Mouse (Mus musculus) R1 (cell line): Measurements from ENCODE around the gene Gm49673.
"Not testable (repeated sequence)": the region's sequence is repeated elsewhere in the genome, so short reads cannot be mapped to it uniquely, and the experiment has no call there.

Experiments used
- DNase-seq: peaks from one replicate; pipeline ENCODE4 v3.0.0-alpha.2; 2018; ENCODE audit warnings: low read depth, low spot score

Gene Gm49673

DNA sequence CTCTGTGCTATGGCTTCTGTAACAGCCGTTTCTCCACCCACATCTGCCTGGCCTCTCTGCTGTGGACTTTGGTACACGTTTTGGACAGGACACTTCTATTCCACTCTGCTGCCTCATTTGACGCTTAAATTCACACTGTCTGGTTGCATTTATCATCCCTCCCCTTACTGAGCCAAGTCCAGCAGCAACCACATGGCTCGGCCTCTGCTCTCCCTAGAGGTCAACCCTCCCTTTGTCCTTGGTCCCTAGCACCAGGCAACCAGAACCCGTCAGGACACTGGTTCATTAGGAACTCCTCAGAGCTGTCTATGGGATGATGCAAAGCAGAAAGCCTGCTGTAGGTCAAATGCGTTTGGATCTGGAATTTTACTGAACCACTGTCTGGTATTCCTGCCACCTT lies 16.7 kb downstream of the Gm49673 start:
- not testable (repeated sequence) for DNase-seq

DNA sequence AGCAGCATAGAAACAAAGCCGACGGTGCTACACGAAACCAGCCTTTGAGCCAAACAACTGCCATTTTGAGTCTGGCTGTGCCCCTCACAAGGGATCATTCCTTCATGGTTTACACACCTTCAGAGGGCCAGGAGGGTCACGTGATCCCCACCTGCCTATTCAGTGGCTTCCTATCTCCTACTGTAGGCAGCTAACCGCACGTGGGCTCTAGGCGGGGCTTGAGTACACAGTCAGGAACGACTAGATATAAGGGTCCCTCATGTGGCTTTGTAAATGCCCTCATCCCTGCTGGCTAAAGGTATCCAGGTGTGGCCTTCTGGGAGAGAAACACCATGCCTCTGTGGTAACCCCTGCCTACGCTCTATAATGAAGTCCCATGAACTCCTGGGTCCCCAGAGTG lies 18.0 kb downstream of the Gm49673 start:
- DNase-seq, result not testable (repeated sequence)

DNA sequence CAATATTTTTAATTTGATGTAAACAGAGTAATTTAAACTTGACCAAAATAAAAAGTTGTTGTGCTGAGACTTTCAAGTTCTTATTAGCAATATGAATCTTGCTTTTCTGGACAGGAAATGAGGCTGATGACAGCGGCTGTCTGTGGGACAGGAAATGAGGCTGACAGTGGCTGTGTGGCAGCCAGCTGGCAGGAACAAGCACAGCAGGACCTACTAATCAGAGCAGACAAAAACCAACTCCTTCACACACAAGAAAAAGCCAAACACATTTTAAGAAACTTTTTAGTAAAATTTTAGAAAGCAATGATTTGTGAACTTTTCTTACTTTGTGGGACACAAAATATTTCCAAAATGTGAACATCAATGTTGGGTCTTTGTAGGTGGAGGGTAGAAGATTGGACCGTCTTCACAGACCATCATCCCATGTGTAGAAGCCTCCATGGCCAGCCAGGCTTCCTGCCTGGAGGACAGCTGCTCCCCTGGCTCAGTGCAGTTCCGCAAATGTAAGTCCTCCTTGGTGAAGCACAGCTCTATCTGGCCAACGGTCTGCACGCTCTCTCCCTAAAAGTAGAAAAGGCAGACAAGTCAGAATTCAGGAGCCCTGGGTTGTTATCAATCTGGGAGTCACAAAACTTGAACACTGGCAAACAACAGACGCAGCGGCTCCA lies 19.1 kb downstream of the Gm49673 start:
- DNase-seq, result not testable (repeated sequence)

DNA sequence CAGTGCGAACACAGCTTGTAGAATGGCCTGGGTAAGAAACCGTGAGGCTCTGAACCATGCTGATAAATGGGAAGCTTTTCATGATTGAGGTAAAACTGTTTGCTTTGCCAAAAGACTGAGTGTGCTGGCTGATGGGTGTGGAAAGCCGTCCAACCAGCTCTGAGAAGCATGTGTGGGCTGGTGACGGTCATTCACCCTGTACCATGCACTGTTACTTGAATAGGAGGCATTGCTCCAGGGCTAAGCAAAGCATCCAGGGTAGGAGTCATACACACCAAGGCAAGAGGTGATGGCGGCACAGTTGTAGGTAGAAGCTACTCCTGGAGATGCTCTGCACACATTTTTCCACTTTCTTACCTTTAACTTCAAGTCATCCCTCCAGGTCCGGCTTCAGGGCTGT lies 23.0 kb downstream of the Gm49673 start:
- DNase-seq, result not testable (repeated sequence)

DNA sequence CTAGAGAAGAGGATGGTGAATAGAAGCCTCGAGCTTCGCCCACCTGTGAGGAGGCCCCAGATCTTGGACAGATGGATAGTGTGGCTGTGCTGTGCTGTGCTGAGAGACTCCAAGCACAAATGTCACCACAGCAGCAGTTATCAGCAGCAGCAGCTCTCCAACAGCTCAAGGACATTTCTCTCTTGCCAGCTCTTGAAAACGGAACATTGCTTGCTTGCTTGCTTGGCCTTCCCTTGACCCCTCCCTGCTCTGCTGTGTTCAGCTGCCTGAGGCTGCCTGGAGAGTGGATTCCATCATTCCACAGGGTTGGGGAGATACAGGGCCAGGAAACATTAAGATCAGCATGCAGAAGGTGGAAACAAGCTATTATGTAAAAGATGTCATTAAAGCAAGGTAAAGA lies 24.6 kb downstream of the Gm49673 start:
- DNase-seq, result not testable (repeated sequence)

DNA sequence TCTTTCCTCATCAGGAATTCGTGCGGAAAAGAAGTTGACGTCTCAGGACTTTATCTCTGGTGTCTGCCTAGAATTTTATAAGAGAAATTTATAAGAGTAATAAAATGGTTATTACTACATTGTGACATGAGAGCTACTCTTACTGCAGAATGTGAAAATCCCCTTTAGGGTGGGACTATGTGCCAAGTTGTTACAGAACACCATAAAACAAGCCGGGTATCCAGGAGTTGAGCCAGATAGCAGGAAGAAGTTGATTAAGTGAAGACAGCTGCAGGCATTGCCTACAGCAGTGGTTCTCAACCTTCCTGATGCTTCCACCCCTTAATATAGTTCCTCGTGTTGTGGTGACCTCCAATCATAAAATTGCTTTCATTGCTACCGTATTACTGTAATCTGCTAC lies 30.7 kb downstream of the Gm49673 start:
- DNase-seq, result not testable (repeated sequence)

DNA sequence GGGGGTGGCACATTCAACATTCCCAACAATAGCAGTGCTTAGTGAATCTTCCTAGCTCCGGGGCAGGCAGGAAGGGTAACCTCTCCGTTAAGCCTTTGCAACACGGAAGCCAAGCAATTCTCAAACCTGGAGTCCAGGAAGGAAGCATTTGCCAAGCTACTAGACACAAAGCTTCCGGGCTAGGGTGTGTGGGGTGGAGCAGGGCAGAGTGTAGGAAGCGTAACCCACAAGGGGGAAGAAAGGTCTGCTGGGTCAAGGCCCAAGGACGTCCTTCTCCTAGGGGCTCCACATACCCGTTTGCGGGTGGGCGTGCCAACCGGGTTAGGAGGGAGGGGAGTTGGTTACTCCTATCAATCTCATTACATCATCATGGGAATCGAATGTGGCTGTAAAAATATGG lies 31.2 kb downstream of the Gm49673 start:
- not testable (repeated sequence) for DNase-seq

DNA sequence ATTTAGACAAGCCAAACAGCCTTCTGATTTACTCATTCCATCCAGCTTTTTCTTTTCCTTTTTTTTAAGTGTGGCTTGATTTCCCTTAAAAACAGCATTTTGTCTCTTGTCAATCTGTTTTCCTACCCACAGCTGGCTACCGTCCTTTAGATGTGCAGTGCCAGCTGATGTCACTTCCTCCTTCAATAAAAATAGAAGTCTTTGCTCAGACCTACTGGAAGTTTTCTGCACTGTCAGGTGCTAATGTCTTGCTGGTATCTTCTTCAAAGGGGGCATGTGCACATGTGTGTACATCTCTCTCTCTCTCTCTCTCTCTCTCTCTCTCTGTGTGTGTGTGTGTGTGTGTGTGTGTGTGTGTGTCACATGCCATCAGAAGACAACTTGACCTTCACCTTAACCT lies 35.4 kb downstream of the Gm49673 start:
- DNase-seq, result not testable (repeated sequence)

DNA sequence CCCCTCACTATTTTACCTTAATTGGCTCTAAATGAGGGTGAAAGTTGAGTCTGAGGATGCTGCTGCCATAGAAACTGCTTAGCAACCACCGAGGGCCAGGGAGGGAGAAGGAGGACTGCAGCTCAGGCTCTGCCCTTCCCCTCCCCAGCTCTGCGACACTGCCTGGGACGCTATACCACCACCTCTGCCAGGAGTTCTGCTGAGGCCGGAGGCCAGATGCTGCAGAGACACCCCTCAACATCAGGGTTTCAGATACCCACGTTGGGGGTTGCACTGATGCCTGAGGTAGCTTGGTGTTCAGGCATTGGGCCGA lies 46.3 kb downstream of the Gm49673 start:
- not testable (repeated sequence) for DNase-seq

DNA sequence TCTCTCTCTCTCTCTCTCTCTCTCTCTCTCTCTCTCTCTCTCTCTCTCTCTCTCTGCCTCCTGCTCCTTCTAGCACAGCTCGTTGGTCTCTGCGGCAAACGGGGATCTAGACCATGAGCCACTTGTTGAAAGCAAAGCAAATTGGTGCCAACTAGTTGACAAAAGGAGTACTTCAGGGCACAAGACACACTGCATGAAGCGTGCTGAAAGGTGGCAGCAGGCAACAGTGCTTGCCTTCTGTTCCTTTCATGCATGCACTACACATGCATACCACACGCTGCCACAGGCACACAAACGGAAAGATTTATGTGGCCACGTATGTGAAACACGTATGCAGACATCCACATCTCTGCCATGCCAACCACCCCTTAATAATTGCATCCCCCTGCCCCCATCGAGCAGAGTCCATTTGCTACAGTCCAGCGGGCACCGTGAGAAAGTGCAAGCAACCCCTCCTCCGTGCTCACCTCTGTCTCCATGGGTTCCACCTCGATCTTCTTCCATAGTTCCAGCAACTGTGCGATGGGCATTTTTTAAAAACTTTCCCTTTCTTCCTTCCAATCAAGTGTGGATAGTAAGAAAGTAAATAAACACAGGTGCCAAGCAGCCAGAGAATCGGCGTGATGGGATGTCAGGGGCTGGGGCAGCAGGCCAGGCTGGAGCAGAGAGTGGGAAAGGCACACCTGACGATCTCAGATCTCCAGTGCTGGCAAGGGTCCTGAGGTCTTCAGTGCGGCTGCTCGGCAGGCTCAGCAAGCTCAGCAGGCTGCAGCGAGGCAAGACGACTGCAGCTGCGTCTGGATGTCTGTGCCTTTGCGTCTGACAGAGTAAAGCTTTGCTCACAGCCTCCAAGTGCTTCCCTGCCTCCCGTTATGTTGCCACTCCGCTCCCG lies 46.9 kb downstream of the Gm49673 start:
- not testable (repeated sequence) for DNase-seq

DNA sequence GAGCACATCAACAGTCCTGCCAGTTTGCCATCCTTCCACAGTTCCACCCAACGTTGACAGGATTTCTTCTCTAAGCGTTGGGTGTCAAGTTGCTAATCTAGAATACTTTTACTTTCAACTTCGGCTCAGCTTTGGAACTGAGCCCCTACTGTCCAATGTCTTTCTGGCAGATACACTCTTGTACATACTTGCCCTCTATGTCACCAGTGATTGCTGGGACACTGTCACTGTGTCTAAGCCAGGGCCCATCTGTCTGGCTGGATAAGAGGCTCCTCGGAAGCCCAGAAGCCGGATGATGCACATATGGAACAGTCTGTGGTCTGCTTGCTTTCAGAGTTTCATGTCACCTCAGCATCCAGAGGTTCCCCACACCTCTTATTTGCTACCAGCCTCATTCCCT lies 51.4 kb downstream of the Gm49673 start:
- DNase-seq, result not testable (repeated sequence)

DNA sequence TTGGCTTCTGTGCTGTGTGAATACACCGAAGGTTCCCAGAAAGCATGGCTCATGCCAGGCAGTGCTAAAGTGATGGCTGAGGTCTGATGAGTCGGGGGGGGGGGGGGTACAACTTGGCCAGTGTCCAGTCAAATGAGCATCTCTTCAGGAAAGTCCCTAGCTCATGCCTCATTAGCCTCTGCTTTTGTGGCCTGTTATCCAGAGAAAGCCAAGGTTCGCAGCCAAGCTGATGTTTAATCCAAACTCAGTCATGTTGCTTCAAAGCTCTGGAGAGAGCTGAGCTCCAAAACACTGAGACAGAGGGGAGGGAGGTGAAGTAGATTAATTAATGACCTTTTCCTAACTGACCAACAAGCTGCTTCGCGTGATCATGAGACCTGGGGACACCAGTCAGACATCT lies 51.9 kb downstream of the Gm49673 start:
- DNase-seq, result not testable (repeated sequence)

DNA sequence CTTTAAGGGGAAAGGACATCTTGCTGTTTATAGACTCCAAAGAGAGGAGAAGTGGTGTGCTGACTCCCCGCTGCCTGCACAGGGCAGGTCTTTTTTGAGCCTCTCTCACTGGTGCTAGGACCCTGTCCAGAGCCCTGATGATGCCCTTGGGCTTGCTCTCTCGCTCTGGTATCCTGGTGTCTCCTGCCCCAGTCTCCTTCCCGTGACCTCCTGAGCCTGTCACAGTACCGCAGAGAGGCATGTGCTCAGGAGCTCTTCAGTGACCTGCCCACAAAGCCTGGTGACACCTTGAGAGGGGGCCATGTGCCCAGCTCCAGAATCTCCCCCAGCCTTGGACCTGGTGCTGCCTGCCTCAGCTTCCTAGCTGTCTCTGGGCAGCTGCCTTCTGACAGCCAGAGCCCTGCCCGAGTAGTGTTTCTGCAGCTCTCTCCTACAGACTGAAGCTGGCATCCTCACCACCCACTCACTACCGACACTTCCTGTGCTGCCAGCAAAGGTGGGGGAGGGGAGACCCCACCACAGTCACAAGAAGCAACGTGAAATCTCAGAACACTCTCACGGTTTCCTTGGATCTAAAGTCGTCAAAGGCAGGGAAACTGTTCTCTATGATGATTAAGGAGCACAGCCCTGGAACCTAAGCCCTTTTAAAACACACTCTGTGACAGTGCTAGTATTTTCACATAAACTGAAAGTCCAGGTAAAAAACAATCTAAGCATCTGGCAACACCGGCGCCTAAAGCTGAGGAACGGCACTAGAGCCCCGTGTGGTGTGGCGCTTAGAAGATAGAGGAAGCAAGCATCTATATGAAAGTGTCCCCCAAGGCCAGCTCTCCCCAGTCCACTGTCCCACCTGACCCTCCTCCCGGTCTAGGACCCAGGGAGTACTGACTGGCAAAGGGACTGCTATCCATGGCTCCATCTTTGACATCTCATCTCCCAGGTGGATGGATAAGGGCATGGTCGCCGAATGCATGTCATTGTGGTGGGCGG lies 54.8 kb downstream of the Gm49673 start:
- DNase-seq, result not testable (repeated sequence)

DNA sequence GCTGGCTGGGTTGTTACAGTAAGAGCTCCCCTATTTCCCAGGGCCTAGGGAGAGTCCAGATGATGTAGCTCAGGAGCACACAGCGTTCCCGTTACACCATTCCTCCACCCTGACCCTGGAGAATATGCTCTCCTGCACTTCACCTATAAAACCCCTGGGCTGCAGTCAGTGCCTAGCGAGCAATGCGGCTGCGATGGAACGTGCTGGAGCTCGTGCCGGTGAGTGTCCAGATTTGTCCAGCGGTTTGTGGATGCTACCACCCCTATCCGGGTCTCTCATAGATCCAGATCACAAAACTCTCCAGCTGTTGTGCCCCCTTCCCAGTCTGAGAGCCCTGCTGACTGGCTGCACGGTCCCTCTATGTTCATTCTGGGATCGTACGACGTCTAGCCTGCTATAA lies 56.3 kb downstream of the Gm49673 start:
- DNase-seq, result not testable (repeated sequence)

DNA sequence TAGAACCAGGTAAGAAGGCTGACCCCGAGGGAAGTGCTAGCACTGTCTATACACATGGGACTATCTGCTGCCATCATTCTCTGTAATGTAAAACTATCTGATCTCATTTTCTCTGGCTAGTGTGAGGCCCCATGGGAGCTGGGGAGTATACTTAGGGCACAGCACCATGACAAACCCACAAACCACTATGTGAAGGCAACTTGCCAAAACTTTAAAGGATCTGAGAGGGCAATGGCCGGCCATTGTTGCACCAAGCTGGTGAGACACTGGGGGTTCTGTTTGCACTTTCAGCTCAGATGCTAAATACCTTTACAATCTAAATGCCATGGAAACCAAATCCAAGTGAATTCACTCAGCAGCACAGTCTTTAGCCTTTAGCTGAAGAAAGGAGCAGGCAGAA lies 77.7 kb downstream of the Gm49673 start:
- not testable (repeated sequence) for DNase-seq

DNA sequence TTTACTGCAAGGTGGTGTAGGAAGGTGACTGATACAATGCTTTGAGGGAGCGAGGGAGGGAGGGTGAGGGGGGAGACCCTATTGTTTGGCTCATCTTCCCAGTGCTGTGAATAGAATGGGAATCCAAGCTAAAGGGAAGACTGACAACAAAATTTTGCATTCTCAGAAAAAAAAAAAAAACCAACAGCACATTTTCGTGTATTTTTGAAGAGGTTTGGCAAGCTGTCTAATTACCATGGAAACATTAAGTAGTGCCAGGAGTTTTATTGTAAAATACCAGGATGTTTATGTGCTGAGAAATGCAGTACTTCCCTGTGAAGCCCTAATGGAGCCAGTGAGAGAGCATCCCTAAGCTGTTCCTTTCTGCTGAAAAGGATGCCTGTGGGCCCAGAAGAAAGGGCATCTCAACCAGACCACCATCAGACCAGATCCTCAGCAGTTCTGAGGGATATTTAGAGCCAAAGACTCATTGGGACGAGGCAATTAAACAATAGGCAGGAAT lies 90.9 kb downstream of the Gm49673 start:
- not testable (repeated sequence) for DNase-seq

DNA sequence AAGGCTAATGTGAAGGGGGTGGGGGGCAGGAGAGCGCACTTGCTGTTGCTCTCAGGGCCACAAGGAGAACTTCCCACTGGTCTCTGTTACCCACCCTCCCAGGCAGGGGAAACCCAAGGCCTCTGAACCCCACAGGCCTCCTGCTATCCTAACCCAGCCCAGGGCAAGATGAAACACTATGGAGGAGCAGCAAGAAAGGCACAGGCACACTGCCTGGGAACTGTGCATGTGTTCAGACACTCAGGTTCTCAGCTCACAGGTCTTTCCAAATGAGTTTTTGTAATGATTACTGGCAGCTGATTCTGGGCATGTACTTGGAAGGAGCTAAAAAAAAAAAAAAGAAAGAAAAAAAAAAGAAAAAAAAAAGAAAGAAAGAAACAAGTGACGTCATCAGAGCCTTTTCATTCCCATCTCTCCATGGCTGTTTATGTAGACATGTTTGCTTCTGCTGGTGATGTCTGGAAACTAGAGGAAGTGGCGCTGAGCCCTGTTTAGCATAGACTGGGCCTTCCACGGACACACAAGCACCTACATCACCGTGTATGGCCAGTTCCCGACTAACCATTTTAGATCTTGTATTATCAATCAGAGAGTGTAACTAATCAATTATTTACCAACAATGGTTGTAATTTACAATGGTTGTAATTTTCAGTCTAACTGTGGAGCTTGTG lies 91.5 kb downstream of the Gm49673 start:
- not testable (repeated sequence) for DNase-seq

DNA sequence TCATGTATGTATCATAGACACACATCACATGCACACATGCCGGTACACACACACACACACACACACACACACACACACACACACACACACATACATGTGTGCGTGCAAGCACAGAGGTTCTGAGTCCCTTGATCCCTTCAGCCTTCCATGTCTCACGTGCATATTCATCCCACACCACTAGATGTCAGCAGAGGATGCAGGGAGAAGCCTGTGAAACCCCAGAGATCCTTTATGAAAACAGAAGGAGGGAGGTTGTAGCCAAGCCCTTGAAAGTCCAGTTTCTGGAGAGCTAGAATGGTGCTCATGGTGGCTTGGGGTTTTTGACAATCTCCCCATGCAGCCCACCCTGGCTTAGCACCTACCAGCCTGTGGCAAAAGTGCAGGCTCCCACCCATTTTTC lies 96.3 kb downstream of the Gm49673 start:
- peak; percentile 18 for DNase-seq

DNA sequence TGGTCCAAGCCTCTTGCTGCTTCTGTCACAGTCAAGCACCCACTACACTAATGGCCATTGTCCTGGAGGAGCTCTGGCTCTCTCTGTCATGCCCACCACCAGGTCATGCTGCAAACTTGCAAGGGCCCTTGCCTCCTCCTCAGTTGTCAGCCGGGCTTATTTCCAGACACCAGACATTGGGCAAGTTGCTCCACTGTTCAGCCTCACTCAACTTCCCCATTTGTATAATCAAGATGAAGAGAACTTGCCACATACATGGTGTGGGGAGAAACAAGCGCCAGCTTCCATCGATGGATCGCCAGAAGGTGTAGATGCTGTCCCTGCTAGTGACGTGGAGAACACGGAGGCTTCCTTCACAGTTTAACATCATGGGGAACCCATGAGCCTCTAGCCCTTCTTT lies 97.4 kb downstream of the Gm49673 start:
- not testable (repeated sequence) for DNase-seq

DNA sequence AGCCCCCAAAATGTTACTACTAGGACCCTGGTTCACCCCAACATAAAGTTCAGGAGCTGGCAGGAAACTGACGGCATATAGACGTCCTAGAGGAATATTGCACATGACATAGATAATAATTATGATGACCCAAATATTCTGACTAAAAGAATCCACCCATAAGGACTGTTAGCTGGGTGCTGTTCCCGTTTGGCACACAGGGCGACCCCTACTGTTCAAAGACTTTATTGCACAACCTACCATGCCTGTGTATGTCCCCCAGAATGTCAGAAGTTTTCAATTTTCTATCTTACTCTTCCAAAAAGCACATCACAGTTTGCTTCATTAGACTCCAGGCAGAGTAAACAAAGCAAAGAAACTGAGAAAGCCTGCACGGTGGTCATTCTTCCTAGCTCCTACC lies 101.4 kb downstream of the Gm49673 start:
- DNase-seq, result not testable (repeated sequence)

DNA sequence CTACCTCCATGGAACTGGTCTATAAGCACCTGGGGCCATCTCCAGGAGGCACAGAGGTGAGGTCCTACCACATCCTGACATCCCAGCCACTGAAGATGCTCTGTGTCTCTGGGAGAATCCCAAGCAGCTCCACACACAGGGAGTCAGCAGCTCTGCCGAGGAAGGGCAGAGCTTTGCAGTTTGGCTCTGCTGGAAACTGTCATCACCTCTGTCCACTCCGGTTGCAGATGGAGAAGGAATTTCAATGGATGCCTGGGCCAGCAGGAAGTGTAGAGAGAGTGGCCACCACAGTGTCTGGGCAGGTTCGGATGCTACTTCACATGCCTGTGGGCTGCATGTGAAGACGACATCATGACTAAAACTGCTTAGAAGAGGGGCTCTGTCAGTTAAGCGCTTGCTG lies 106.4 kb downstream of the Gm49673 start:
- DNase-seq, result not testable (repeated sequence)
